Mouse (Mus musculus) limb, embryonic 12.5 days (tissue): ENCODE data around the gene Ngb. TPM values are rescaled to one million over a fixed set of nuclear protein-coding genes. Genes with fewer than 3 reads are reported as not detected.

Experiments
- ATAC-seq: fragments of 200-750 bp; cut with Nextera tagmentation; 2 replicates; pipeline ENCODE4 v1.8.0; 2017; ENCODE audit warnings: low read depth, moderate TSS enrichment; ENCODE audit not compliant: insufficient number of reproducible peaks, insufficient read depth, low FRiP score, low TSS enrichment
- H3K27ac ChIP-seq: fragments of 300-500 bp; sonication (generic); 2 replicates; pipeline ENCODE4 v1.5.1; 2016; ENCODE audit warnings: mild to moderate bottlenecking, moderate library complexity
- H3K27me3 ChIP-seq: fragments of 300-500 bp; sonication (generic); 2 replicates; pipeline ENCODE4 v1.6.1; 2016; ENCODE audit warnings: mild to moderate bottlenecking, moderate library complexity
- H3K36me3 ChIP-seq: fragments of 300-500 bp; sonication (generic); 2 replicates; pipeline ENCODE4 v1.6.1; 2016; ENCODE audit warnings: mild to moderate bottlenecking, moderate library complexity
- H3K4me1 ChIP-seq: fragments of 300-500 bp; sonication (generic); replicated peaks from 2 replicates; pipeline ENCODE4 v1.6.1; 2016
- H3K4me2 ChIP-seq: fragments of 300-500 bp; sonication (generic); 2 replicates; pipeline ENCODE4 v1.6.1; 2016; ENCODE audit warnings: mild to moderate bottlenecking, moderate library complexity
- H3K4me3 ChIP-seq: fragments of 300-500 bp; sonication (generic); replicated peaks from 2 replicates; pipeline ENCODE4 v1.5.1; 2016; ENCODE audit warnings: mild to moderate bottlenecking
- H3K9ac ChIP-seq: fragments of 300-500 bp; sonication (generic); replicated peaks from 2 replicates; pipeline ENCODE4 v1.6.1; 2016; ENCODE audit warnings: mild to moderate bottlenecking, moderate library complexity
- H3K9me3 ChIP-seq: fragments of 300-500 bp; sonication (generic); 2 replicates; pipeline ENCODE4 v1.6.1; 2016; ENCODE audit warnings: mild to moderate bottlenecking, moderate library complexity
- WGBS: fragments of 180-500 bp; shearing (Covaris S2); methylation state at CpG from one replicate; pipeline ENCODE4 v1.1.7; 2016; 5-methylcytosine and 5-hydroxymethylcytosine counted together
- polyA plus RNA-seq: library from polyadenylated mRNA; unstranded; fragments of >200 nt; fragmentation: Nextera tagmentation; extraction: Ambion mirVana; gene quantifications from 2 replicates; pipeline ENCODE4 v1.2.1, GENCODE M21; 2016

Gene Ngb
- polyA plus RNA-seq, 1 experiment from 2014 or later = 0.41 TPM

DNA sequence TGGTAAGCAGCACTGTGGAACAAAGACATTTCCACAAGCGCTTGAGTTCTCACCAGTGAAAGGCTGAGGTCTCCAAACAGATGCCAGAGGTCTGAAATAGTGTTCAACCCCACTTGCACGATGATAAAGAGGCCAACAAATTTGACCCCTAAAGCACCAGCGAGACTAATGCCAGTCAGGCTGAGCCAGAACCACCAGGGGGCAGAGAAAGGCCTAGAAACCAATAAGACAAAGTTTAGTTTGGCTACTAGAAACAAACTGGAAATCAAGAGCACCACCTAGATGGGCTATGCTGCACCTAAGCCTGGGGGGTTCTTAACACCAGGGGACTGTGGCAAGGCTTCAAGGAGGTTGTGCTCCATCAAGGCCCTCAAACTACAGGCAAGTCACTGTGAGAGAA is 29.3 kb upstream of the Ngb start:
- no peak overlapping the region for H3K27ac ChIP-seq
- no peak overlapping the region for H3K9ac ChIP-seq
- H3K4me3 ChIP-seq = no peak overlapping the region
- no peaks in the 10 kb centered on the region for H3K9me3 ChIP-seq
- no peak overlapping the region for H3K4me2 ChIP-seq
- no peak for ATAC-seq
- H3K27me3 ChIP-seq = no peaks in the 10 kb centered on the region
- no peaks in the 10 kb centered on the region for H3K4me1 ChIP-seq
- 79% methylated on average over 3 of the region's 3 CpGs for WGBS
- H3K36me3 ChIP-seq = peaks cover 53% of the 10 kb centered on the region

DNA sequence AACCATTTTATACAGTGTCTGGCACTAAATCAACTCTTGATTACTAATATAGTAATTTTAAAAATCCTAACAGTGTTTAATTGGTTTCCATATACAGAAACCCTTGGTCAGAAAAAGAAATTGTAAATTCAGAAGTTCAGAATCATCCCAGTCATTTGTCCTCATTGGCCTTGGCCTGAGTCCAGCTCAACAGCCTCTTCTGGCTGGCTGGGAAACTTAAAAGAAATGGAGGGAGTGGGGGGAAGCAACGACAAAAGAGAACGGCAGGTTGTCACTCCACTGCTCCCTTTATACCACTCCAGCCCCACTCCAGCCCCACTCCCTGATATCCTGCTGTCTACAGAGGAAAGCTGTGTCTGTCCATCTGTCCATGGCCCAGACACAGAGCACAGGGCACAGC is 28.8 kb upstream of the Ngb start:
- ATAC-seq = no peak
- H3K27ac ChIP-seq = no peak overlapping the region
- H3K9ac ChIP-seq = no peak overlapping the region
- H3K4me1 ChIP-seq = no peaks in the 10 kb centered on the region
- peaks cover 52% of the 10 kb centered on the region for H3K36me3 ChIP-seq
- H3K27me3 ChIP-seq = no peaks in the 10 kb centered on the region
- 95% methylated on average over 2 of the region's 2 CpGs for WGBS
- no peak overlapping the region for H3K4me3 ChIP-seq
- H3K9me3 ChIP-seq = no peaks in the 10 kb centered on the region
- no peak overlapping the region for H3K4me2 ChIP-seq

DNA sequence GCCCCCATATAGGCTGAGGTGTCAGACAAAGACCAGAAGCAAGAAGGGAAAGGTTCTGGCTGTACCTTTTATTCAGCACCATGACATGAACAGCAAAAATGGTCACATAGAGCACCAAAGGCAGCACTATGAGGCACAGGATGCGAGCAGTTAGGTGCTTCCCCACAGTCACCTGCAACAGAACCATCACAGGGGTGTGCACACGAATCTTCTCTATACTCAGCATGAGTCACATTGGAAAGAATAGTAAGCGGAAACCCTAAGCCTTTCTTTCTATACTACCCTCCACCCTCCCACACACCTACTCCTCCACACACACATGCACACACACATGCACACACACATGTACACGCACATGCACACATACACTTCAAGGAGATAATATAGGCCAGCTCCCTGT is 27.9 kb upstream of the Ngb start:
- H3K4me3 ChIP-seq = no peak overlapping the region
- H3K4me2 ChIP-seq = no peak overlapping the region
- H3K27ac ChIP-seq = no peak overlapping the region
- no peaks in the 10 kb centered on the region for H3K4me1 ChIP-seq
- H3K9ac ChIP-seq = no peak overlapping the region
- 88% methylated on average over 4 of the region's 4 CpGs for WGBS
- no peak for ATAC-seq
- H3K9me3 ChIP-seq = no peaks in the 10 kb centered on the region
- H3K36me3 ChIP-seq = peaks cover 48% of the 10 kb centered on the region
- no peaks in the 10 kb centered on the region for H3K27me3 ChIP-seq

DNA sequence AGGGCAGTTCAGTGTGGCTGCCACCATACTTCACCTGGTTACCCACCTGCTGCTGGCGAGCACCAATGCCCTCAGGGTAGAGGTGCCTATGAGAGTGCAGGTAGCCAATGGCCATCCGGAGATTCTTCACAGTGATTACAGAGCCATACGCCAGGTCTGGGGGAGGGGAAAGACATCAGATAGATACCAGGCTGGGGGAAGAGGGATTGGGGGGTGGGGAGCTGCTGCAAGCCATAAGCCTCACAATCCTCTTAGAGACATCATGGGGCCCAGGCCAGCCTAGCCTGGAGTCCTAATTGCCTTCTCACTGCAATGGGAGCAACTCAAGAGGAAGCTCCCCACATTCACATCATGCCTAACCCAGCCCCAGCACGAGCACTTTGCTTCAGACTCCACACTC is 24.9 kb upstream of the Ngb start:
- H3K36me3 ChIP-seq = peaks cover 52% of the 10 kb centered on the region
- 70% methylated on average over 4 of the region's 4 CpGs for WGBS
- ATAC-seq = no peak

DNA sequence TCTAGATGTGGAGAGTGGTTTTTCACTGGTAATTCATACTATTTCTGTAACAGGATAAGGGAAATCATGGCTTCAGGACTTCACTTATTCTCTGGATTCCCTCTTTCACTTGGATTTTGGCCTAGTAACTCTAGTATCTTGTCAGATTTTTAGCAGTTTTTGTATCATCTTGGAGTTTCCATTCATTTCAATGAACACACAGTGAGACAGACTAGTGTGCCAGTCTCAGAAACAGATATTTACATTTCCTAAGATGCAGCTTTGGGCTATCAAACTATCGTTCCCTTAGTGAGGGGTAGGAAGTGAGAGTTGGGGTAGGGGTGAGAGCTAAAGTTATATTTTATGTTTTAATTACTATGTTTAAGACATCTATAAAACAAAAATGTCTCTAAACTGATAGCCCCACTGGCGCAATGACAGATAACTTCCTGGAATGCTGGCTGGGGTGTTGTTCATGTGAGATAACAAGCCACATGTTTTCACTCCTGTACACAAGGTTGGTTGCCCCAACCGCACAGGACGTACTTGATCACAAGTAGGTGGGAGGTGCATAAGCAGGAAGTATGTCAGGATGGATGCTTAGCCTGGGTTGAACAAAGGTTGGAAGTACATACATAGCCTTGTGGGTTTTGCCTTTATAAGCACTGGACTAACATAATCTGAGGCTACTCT is 19.7 kb upstream of the Ngb start:
- Histone ChIP-seq H3K27me3 (no peaks in the 10 kb centered on the region), H3K4me1 (no peaks in the 10 kb centered on the region), H3K36me3 (peaks cover 53% of the 10 kb centered on the region), H3K9me3 (no peaks in the 10 kb centered on the region), H3K4me3 (no peak overlapping the region), H3K27ac (no peak overlapping the region), H3K4me2 (no peak overlapping the region), H3K9ac (no peak overlapping the region)
- no peak for ATAC-seq
- 91% methylated on average over 4 of the region's 4 CpGs for WGBS

More for the DNA sequence above, 24.9 kb upstream of the Ngb start:
- Histone ChIP-seq H3K9me3 (no peaks in the 10 kb centered on the region), H3K4me2 (no peak overlapping the region), H3K27ac (no peak overlapping the region), H3K9ac (no peak overlapping the region), H3K4me3 (no peak overlapping the region), H3K27me3 (no peaks in the 10 kb centered on the region), H3K4me1 (no peaks in the 10 kb centered on the region)

DNA sequence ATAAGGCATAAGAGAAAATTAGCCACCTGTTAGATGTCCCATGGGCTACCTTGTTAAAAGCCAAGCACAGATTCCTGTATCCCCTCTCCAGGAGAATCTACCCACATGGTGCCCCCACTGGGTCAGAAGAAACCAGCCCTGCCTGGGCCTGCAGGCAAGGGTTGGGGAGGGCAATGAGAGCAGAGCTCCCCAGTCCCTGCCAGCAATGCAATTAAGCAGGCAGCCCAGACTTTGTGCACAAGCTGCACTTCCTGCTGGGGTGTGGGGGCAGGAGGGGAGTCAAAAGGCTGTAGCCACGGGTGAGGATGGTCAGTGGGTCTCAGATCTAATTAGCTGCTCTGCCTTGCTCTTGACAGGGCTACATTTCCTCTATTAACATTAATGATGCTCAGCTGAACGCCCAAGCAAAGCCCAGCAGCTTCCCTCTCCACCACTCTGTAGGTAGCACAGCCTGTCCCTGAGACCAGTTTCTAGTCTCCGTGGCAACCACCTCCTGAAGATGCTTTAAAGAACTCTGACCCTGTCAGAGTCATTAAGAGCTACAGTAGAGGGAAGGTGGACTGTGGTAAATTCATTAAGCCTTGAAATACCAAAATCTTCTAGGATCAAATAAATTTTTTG is 5.1 kb upstream of the Ngb start:
- no peak for ATAC-seq
- Histone ChIP-seq H3K9me3 (no peaks in the 10 kb centered on the region), H3K36me3 (peaks cover 27% of the 10 kb centered on the region), H3K4me3 (no peak overlapping the region), H3K9ac (no peak overlapping the region), H3K27ac (0 out of 2 replicates have a peak overlapping the region, but pooled peaks have one; percentile 23), H3K27me3 (peaks cover 18% of the 10 kb centered on the region), H3K4me1 (peaks cover 8% of the 10 kb centered on the region), H3K4me2 (no peak overlapping the region)
- WGBS = 24% methylated on average over 3 of the region's 3 CpGs

DNA sequence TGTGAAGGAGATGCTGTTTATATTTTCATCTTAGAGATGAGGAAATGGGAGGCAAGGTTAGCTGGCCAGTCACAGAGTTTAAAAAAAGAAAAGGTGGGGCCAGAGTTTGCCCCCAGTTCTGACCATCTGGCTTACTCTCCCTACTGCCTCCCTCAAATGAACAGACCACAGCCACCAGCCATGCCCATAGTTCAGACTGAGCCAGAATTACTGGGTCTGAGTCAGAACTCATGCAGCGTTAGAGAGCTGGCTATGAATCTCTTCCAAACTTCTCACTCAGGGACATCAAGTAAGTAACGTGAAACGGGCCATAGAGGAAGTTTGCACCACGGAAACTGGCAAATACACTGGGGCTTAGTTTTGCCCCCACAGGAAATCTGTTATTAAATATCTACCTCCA is 2.5 kb upstream of the Ngb start:
- H3K27ac ChIP-seq = no peak overlapping the region
- peaks cover 44% of the 10 kb centered on the region for H3K27me3 ChIP-seq
- peaks cover 18% of the 10 kb centered on the region for H3K4me1 ChIP-seq
- no peak for ATAC-seq
- no peak overlapping the region for H3K4me2 ChIP-seq
- H3K9ac ChIP-seq = no peak overlapping the region
- WGBS = 85% methylated on average over 4 of the region's 4 CpGs
- no peak overlapping the region for H3K4me3 ChIP-seq
- no peaks in the 10 kb centered on the region for H3K9me3 ChIP-seq
- peaks cover 7% of the 10 kb centered on the region for H3K36me3 ChIP-seq

DNA sequence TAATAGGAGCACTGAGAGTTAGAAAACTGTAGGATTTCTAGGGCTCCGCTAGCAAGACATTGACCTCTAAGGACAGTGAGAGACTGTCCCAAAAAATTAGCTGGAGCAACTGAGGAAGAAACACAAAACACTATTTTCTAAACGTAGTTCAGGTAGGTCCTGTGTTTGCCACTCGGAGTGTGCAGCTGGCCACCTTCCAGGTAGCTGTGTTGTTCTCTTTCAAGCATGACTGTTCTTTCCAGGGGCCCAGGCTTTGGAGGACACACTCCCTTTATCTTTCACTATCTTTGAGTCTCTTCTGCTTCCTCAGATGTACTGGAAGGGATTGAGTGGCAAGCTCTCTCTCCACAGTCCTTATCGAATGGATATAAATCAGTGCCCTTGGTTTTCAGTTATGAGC is 1.1 kb upstream of the Ngb start:
- no peak for ATAC-seq
- H3K9ac ChIP-seq = no peak overlapping the region
- H3K27me3 ChIP-seq = peaks cover 56% of the 10 kb centered on the region
- H3K9me3 ChIP-seq = no peaks in the 10 kb centered on the region
- 90% methylated on average over 4 of the region's 4 CpGs for WGBS
- peaks cover 18% of the 10 kb centered on the region for H3K4me1 ChIP-seq
- H3K27ac ChIP-seq = no peak overlapping the region
- H3K4me3 ChIP-seq = no peak overlapping the region
- no peak overlapping the region for H3K4me2 ChIP-seq
- H3K36me3 ChIP-seq = 0 out of 2 replicates have a peak, but pooled peaks cover 5% of the 10 kb centered on the region

DNA sequence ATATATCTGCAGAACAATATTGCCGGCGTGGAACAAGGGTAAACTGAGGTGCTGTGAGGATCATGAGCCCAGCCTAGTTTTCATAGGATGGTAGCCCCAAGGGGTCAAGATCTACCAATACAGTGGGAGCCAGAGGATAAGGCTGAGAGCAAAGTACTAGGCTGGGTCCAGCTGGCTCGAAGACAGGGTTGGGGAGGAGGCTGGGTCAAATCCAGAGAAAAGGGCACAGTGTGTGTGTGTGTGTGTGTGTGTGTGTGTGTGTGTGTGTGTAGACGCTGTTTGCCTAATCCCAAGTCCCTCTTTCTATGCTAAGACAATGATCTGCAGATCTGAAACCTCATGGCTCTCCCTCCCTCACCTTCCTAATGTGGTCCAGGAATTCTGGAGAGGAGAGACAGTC is 2.0 kb downstream of the Ngb start:
- Histone ChIP-seq H3K4me3 (no peak overlapping the region), H3K9ac (no peak overlapping the region), H3K27ac (no peak overlapping the region), H3K27me3 (peaks cover 66% of the 10 kb centered on the region), H3K9me3 (no peaks in the 10 kb centered on the region), H3K36me3 (no peaks in the 10 kb centered on the region), H3K4me1 (peaks cover 10% of the 10 kb centered on the region), H3K4me2 (no peak overlapping the region)
- WGBS = 80% methylated on average over 4 of the region's 4 CpGs
- ATAC-seq = no peak

DNA sequence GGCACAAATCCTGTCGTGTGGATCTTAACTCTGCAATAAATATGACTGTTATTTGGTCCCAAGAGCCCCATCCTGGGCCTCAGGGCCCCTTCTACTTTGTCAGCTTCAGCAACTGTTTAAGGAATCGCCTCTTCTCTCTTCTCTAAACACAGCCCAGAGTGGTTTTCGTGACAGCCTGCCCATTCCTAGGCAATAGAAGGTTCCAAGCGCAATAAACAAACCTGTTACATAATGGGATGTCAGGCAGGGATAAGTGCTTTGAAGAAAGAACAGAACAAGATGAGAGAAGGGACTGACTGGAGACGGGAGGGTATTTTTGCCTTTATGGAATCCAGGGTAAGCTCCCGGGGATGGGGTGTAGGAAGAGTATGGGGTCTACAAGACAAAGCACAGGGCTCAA is 8.7 kb downstream of the Ngb start:
- H3K4me1 ChIP-seq = no peaks in the 10 kb centered on the region
- peaks cover 11% of the 10 kb centered on the region; the same call in 1 of the 2 replicates for H3K27me3 ChIP-seq
- no peak for ATAC-seq
- no peaks in the 10 kb centered on the region for H3K36me3 ChIP-seq
- no peak overlapping the region for H3K4me3 ChIP-seq
- H3K4me2 ChIP-seq = no peak overlapping the region
- no peak overlapping the region for H3K9ac ChIP-seq
- 48% methylated on average over 6 of the region's 6 CpGs for WGBS
- no peaks in the 10 kb centered on the region for H3K9me3 ChIP-seq
- no peak overlapping the region for H3K27ac ChIP-seq

DNA sequence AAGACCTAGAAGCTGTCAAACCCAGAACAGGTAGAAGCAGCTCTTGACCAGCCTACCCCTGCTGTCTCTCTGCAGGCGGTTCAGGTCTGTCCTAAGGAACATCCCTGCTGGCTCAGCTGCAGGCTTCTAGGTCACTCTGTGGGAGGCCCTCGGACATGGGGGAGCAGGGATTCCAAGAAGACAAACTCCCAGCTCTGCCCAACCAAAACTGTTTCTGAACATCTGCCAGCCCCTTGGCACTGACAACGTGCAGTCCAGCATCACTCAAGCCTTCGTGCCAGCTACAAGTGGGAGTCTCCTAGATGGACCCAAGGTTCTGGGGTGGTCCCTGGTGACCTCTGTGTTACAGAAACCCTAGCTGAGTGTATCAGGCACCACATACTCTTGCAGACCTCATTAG is 9.1 kb downstream of the Ngb start:
- 76% methylated on average over 4 of the region's 4 CpGs for WGBS
- no peak overlapping the region for H3K4me2 ChIP-seq
- no peak overlapping the region for H3K9ac ChIP-seq
- H3K4me3 ChIP-seq = no peak overlapping the region
- H3K36me3 ChIP-seq = no peaks in the 10 kb centered on the region
- H3K27ac ChIP-seq = no peak overlapping the region
- H3K9me3 ChIP-seq = no peaks in the 10 kb centered on the region
- no peak for ATAC-seq
- 0 out of 2 replicates have a peak, but pooled peaks cover 7% of the 10 kb centered on the region for H3K27me3 ChIP-seq
- no peaks in the 10 kb centered on the region for H3K4me1 ChIP-seq

DNA sequence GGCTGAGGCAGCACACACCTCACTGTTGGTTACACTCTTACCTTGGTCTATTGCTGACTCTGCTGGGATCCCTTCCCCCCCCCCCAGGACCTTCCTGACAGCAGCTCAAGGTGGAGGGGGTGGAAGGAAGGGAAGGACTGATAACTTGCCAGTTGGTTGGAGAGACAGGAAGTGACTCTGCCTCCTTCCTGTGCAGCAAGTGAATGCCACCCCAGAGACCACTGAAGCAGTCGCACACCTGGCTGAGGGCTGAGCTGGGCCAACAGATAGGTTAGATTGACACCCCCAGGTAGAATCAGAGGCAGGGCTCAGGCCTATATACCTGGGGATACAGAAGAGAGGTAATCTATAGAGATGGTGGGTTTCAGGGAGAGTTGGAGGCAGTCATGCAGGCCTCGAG is 10.4 kb downstream of the Ngb start:
- no peak overlapping the region for H3K27ac ChIP-seq
- no peaks in the 10 kb centered on the region for H3K4me1 ChIP-seq
- H3K4me3 ChIP-seq = no peak overlapping the region
- no peak overlapping the region for H3K4me2 ChIP-seq
- 91% methylated on average over 2 of the region's 2 CpGs for WGBS
- H3K36me3 ChIP-seq = no peaks in the 10 kb centered on the region
- H3K9ac ChIP-seq = no peak overlapping the region
- no peak for ATAC-seq
- H3K27me3 ChIP-seq = no peaks in the 10 kb centered on the region
- no peaks in the 10 kb centered on the region for H3K9me3 ChIP-seq
